Mouse (Mus musculus) embryonic fibroblast, embryonic 13.5 days (primary cell): ENCODE data around the gene Nav2.

ENCODE experiments used
- CTCF ChIP-seq: IDR thresholded peaks from 2 replicates; pipeline ENCODE4 v1.5.1; 2011; ENCODE audit warnings: mild to moderate bottlenecking, control low read depth, low read length, moderate library complexity, borderline replicate concordance; ENCODE audit not compliant: insufficient read depth
- POLR2A ChIP-seq: IDR thresholded peaks from 2 replicates; pipeline ENCODE4 v1.6.1; 2011; ENCODE audit warnings: low read depth, mild to moderate bottlenecking, control low read depth, low read length, moderate library complexity

GRCm38 (mm10) chr7:49451240-49451639 lies 542.7 kb downstream of the Nav2 start:
- TF ChIP-seq CTCF, result no peak
- no peak for TF ChIP-seq POLR2A
